Mouse (Mus musculus) thymus, postnatal 4 days (tissue): Measurements from ENCODE around the gene Atg4c.
A peak's percentile ranks its signal among the peaks of the same experiment; 100 is the strongest.

Experiments used
- DNase-seq: peaks from one replicate; pipeline ENCODE4 v3.0.0; 2021

Gene Atg4c

GRCm38 (mm10) chr4:99266843-99267445, 73.2 kb downstream of the Atg4c start:
- no peak for DNase-seq

- DNase-seq = no peak
These were observed 79.1 kb downstream of the Atg4c start for GRCm38 (mm10) chr4:99272860-99273259.

GRCm38 (mm10) chr4:99273466-99273865, 79.7 kb downstream of the Atg4c start:
- DNase-seq = no peak

- DNase-seq = no peak
These were observed 80.2 kb downstream of the Atg4c start for GRCm38 (mm10) chr4:99273979-99274378.

- DNase-seq = no peak
These were observed 85.1 kb downstream of the Atg4c start for GRCm38 (mm10) chr4:99278876-99279275.

- DNase-seq = no peak
These were observed 88.0 kb downstream of the Atg4c start for GRCm38 (mm10) chr4:99281711-99282110.

GRCm38 (mm10) chr4:99289286-99289685, 95.6 kb downstream of the Atg4c start:
- DNase-seq = no peak

GRCm38 (mm10) chr4:99298676-99299075, 104.9 kb downstream of the Atg4c start:
- DNase-seq = peak; percentile 44

- DNase-seq = no peak
These were observed 111.1 kb downstream of the Atg4c start for GRCm38 (mm10) chr4:99304793-99305192.
